Mouse (Mus musculus): ENCODE results near the gene Yju2.
"Not testable (repeated sequence)": the region's sequence is repeated elsewhere in the genome, so short reads cannot be mapped to it uniquely, and the experiment has no call there.

Gene Yju2

GRCm38 (mm10) chr17:55958918-55959728 lies at the start of gene Yju2:
Gene Yju2, plus strand, starts transcription at chr17:55959099.
- peak; percentile 91 to 94 for DNase-seq (ENCODE audit: low spot score in 2 of 2)

GRCm38 (mm10) chr17:55931553-55932502 lies 27.1 kb upstream of the Yju2 start:
- peak in 1 of 2 experiments; percentile 53 for DNase-seq (ENCODE audit: low spot score in 2 of 2)

GRCm38 (mm10) chr17:55932635-55933034 lies 26.3 kb upstream of the Yju2 start:
- no peak for DNase-seq (ENCODE audit: low spot score in 2 of 2)

- DNase-seq (ENCODE audit: low spot score in 2 of 2) = no peak
These were observed 25.7 kb upstream of the Yju2 start for GRCm38 (mm10) chr17:55933191-55933590.

- not testable (repeated sequence) for DNase-seq (ENCODE audit: low spot score in 2 of 2)
These were observed 14.5 kb upstream of the Yju2 start for GRCm38 (mm10) chr17:55944387-55944865.

GRCm38 (mm10) chr17:55944866-55945682 lies 13.8 kb upstream of the Yju2 start:
- peak; percentile 93 to 97 for DNase-seq (ENCODE audit: low spot score in 2 of 2)

GRCm38 (mm10) chr17:55945696-55946095 lies 13.2 kb upstream of the Yju2 start:
- DNase-seq (ENCODE audit: low spot score in 2 of 2) = no peak

- DNase-seq (ENCODE audit: low spot score in 2 of 2) = no peak
These were observed 10.3 kb upstream of the Yju2 start for GRCm38 (mm10) chr17:55948647-55949046.

- DNase-seq (ENCODE audit: low spot score in 2 of 2) = no peak
These were observed 9.5 kb upstream of the Yju2 start, which contains the start of gene Zfp119b for GRCm38 (mm10) chr17:55949400-55949799. Gene Zfp119b, minus strand, starts transcription at chr17:55949500.

GRCm38 (mm10) chr17:55950601-55951000 lies 8.3 kb upstream of the Yju2 start:
- DNase-seq (ENCODE audit: low spot score in 2 of 2) = no peak

GRCm38 (mm10) chr17:55952041-55952440 lies 6.9 kb upstream of the Yju2 start:
- no peak for DNase-seq (ENCODE audit: low spot score in 2 of 2)

GRCm38 (mm10) chr17:55952447-55953027 lies 6.4 kb upstream of the Yju2 start, which contains the start of gene Ebi3:
Gene Ebi3, plus strand, starts transcription at chr17:55952640.
- no peak for DNase-seq (ENCODE audit: low spot score in 2 of 2)

GRCm38 (mm10) chr17:55953751-55954150 lies 5.1 kb upstream of the Yju2 start:
- DNase-seq (ENCODE audit: low spot score in 2 of 2) = no peak

GRCm38 (mm10) chr17:55954229-55954628 lies 4.7 kb upstream of the Yju2 start:
- DNase-seq (ENCODE audit: low spot score in 2 of 2) = no peak

- peak; percentile 78 to 79 for DNase-seq (ENCODE audit: low spot score in 2 of 2)
These were observed 2.8 kb upstream of the Yju2 start for GRCm38 (mm10) chr17:55956129-55956528.

- DNase-seq (ENCODE audit: low spot score in 2 of 2) = no peak
These were observed 2.3 kb upstream of the Yju2 start for GRCm38 (mm10) chr17:55956591-55956990.

GRCm38 (mm10) chr17:55957168-55957567 lies 1.7 kb upstream of the Yju2 start:
- DNase-seq (ENCODE audit: low spot score in 2 of 2) = no peak

- no peak for DNase-seq (ENCODE audit: low spot score in 2 of 2)
These were observed 944 bp upstream of the Yju2 start for GRCm38 (mm10) chr17:55957726-55958583.

- no peak for DNase-seq (ENCODE audit: low spot score in 2 of 2)
These were observed 364 bp upstream of the Yju2 start for GRCm38 (mm10) chr17:55958584-55958886.
